Mouse (Mus musculus) E14TG2a.4 (cell line): ENCODE data around the gene Kdm2b.

Experiments
- CTCF ChIP-seq: conservative IDR thresholded peaks from 2 replicates; pipeline ENCODE4 v1.5.1; 2014; ENCODE audit warnings: low read length
- POU5F1 ChIP-seq: IDR thresholded peaks from 2 replicates; pipeline ENCODE4 v1.6.1; 2014; ENCODE audit warnings: low read length, borderline replicate concordance

- TF ChIP-seq CTCF: no peak
- no peak for TF ChIP-seq POU5F1
Observed at GRCm38 (mm10) chr5:122937958-122938540, 51.6 kb downstream of the Kdm2b start.
